Comparison of ENCODE assay signal across 7 mouse cellular contexts in the genomic region with DNA sequence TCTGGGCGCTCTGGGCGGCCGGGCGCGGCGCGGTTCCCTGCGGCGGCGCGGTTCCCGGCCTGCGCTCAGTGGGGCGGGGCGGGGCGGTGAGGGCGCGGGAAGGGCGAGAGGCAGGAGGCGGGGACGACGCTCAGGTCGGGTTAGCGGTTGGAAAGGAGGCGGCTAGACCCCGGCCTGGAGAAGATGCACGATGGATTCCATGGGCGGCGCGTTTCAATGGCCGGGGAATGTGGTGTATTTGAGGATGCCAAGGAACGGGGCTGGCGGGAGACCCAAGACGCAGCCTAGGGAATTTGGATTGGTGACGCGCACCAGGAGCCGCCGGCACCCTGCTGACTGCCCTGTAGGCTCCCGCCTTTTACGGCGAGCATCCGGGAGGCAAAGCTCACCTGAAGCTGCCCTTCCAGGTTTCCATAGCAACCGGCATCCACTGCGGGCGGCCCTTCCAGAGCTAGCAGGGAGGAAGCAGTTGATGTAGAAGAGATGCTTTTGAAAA. TPM values are rescaled to one million over a fixed set of nuclear protein-coding genes. Genes with fewer than 3 reads are reported as not detected.
A peak's percentile ranks its signal among the peaks of the same experiment; 100 is the strongest.
DNase-seq lines count a peak whose midpoint lies in the region; ATAC-seq lines count a peak whose summit lies in the region.

No protein-coding gene starts in this region.

- H3K36me3 ChIP-seq in lung, embryonic 16.5 days (ENCODE audit: control insufficient read depth, insufficient read depth, low read length) = peaks cover 15% of the 10 kb centered on the region

- WGBS in lung, embryonic 16.5 days = 0% methylated on average over 33 of the region's 45 CpGs

- H3K9me3 ChIP-seq in lung, embryonic 16.5 days (ENCODE audit: control insufficient read depth, low read length) = no peaks in the 10 kb centered on the region

- ATAC-seq in lung, embryonic 16.5 days (ENCODE audit: low read depth) = peak; percentile 96

- H3K9ac ChIP-seq in lung, embryonic 16.5 days (ENCODE audit: low read length) = peak overlapping the region; percentile 97

- H3K4me2 ChIP-seq in lung, embryonic 16.5 days (ENCODE audit: low read depth, low read length) = peak overlapping the region; percentile 74

- peak overlapping the region; percentile 98 for H3K27ac ChIP-seq in lung, embryonic 16.5 days (ENCODE audit: low read length)

- no peaks in the 10 kb centered on the region for H3K27me3 ChIP-seq in lung, embryonic 16.5 days (ENCODE audit: control insufficient read depth, insufficient read depth, low read depth, low read length)

- peak; percentile 75 for DNase-seq in A20 (ENCODE audit: low read depth, low spot score)
- peak; percentile 23 to 53 for DNase-seq in CD8-positive naive resting alpha-beta T cell, adult 2 months (ENCODE audit: low read depth in 2 of 2, low spot score in 2 of 2)
- peak; percentile 81 for DNase-seq in cerebellum, adult 9-11 months
- peak; percentile 58 to 75 for DNase-seq in frontal cortex, adult 2 months (ENCODE audit: extremely low spot score in 1 of 2, low spot score in 1 of 2)
- peak; percentile 84 to 91 for DNase-seq in kidney, postnatal 4 days
- peak; percentile 74 to 75 for DNase-seq in right cerebral cortex, adult 2 months (ENCODE audit: low spot score in 2 of 2)

- peaks cover 13% of the 10 kb centered on the region for H3K4me1 ChIP-seq in lung, embryonic 16.5 days (replicated peaks; ENCODE audit: control insufficient read depth, insufficient read depth, low read length)

- peak overlapping the region; percentile 92 for H3K4me3 ChIP-seq in lung, embryonic 16.5 days (ENCODE audit: low read length)

RNA-seq across cellular contexts. Expression of a gene that starts 0.5 kb away (rescaled TPM):
- 105 and 111 TPM in 2 replicates for polyA plus RNA-seq in frontal cortex, adult 2 months (2012; rRNA removed)
- polyA plus RNA-seq in lung, embryonic 16.5 days (2015; fragmentation: Nextera tagmentation; extraction: Ambion mirVana) = 48.9 and 49.7 TPM in 2 replicates

RNA-seq across cellular contexts. Expression of a gene that starts 18.9 kb away (rescaled TPM):
- polyA plus RNA-seq in frontal cortex, adult 2 months (2012; rRNA removed) = 11.6 and 12.0 TPM in 2 replicates
- 24.1 and 28.8 TPM in 2 replicates for polyA plus RNA-seq in lung, embryonic 16.5 days (2015; fragmentation: Nextera tagmentation; extraction: Ambion mirVana)

RNA-seq across cellular contexts. Expression of a gene that starts 19.9 kb away (rescaled TPM):
- polyA plus RNA-seq in frontal cortex, adult 2 months (2012; rRNA removed) = 0.42 and 0.44 TPM in 2 replicates
- 4.6 and 6.6 TPM in 2 replicates for polyA plus RNA-seq in lung, embryonic 16.5 days (2015; fragmentation: Nextera tagmentation; extraction: Ambion mirVana)

RNA-seq across cellular contexts. Expression of a gene that starts 42.2 kb away (rescaled TPM):
- polyA plus RNA-seq in frontal cortex, adult 2 months (2012; rRNA removed) = 1.3 and 1.6 TPM in 2 replicates
- 0.55 and 0.58 TPM in 2 replicates for polyA plus RNA-seq in lung, embryonic 16.5 days (2015; fragmentation: Nextera tagmentation; extraction: Ambion mirVana)

Comparison
In these comparisons a context has a peak if more than half of its experiments do, and no peak if none do; other contexts are left out.
1. Peak in every context shown above with its lines: DNase-seq, ATAC-seq, H3K4me3 ChIP-seq and H3K27ac ChIP-seq.